Mouse (Mus musculus): ENCODE measurements around the gene Runx3. TPM values are rescaled to one million over a fixed set of nuclear protein-coding genes. Genes with fewer than 3 reads are reported as not detected.

Gene Runx3
- total RNA-seq (2015) = 56.7 and 60.5 TPM in 2 replicates
- 7.1 and 10.8 TPM in 2 replicates for total RNA-seq (2017)

- ATAC-seq (replicated peaks; ENCODE audit: poor library complexity) = peak; percentile 97
These were observed at the start of gene Runx3 for GRCm38 (mm10) chr4:135120342-135121100. Gene Runx3, plus strand, starts transcription at chr4:135120652.

GRCm38 (mm10) chr4:135072671-135073070 lies 47.8 kb upstream of the Runx3 start:
- no peak for ATAC-seq (replicated peaks; ENCODE audit: poor library complexity)

GRCm38 (mm10) chr4:135073523-135073922 lies 46.9 kb upstream of the Runx3 start:
- no peak for ATAC-seq (replicated peaks; ENCODE audit: poor library complexity)

GRCm38 (mm10) chr4:135074646-135075045 lies 45.8 kb upstream of the Runx3 start:
- ATAC-seq (replicated peaks; ENCODE audit: poor library complexity) = no peak

GRCm38 (mm10) chr4:135075360-135075759 lies 45.1 kb upstream of the Runx3 start:
- ATAC-seq (replicated peaks; ENCODE audit: poor library complexity) = peak; percentile 24

- no peak for ATAC-seq (replicated peaks; ENCODE audit: poor library complexity)
These were observed 43.8 kb upstream of the Runx3 start for GRCm38 (mm10) chr4:135076611-135077010.

GRCm38 (mm10) chr4:135077196-135077595 lies 43.3 kb upstream of the Runx3 start:
- ATAC-seq (replicated peaks; ENCODE audit: poor library complexity) = no peak

- ATAC-seq (replicated peaks; ENCODE audit: poor library complexity) = peak; percentile 38
These were observed 40.4 kb upstream of the Runx3 start for GRCm38 (mm10) chr4:135079859-135080640.

- ATAC-seq (replicated peaks; ENCODE audit: poor library complexity) = no peak
These were observed 39.9 kb upstream of the Runx3 start for GRCm38 (mm10) chr4:135080641-135080920.

- ATAC-seq (replicated peaks; ENCODE audit: poor library complexity) = no peak
These were observed 37.4 kb upstream of the Runx3 start for GRCm38 (mm10) chr4:135083089-135083488.

- ATAC-seq (replicated peaks; ENCODE audit: poor library complexity) = peak; percentile 79
These were observed 35.2 kb upstream of the Runx3 start for GRCm38 (mm10) chr4:135085077-135085853.

- ATAC-seq (replicated peaks; ENCODE audit: poor library complexity) = no peak
These were observed 29.8 kb upstream of the Runx3 start for GRCm38 (mm10) chr4:135090613-135091012.

GRCm38 (mm10) chr4:135092871-135093270 lies 27.6 kb upstream of the Runx3 start:
- ATAC-seq (replicated peaks; ENCODE audit: poor library complexity) = no peak

- ATAC-seq (replicated peaks; ENCODE audit: poor library complexity) = no peak
These were observed 24.8 kb upstream of the Runx3 start for GRCm38 (mm10) chr4:135095693-135096092.

- peak; percentile 63 for ATAC-seq (replicated peaks; ENCODE audit: poor library complexity)
These were observed 22.3 kb upstream of the Runx3 start for GRCm38 (mm10) chr4:135097910-135098891.

- ATAC-seq (replicated peaks; ENCODE audit: poor library complexity) = peak; percentile 9; the same call in 1 of the 2 replicates
These were observed 18.3 kb upstream of the Runx3 start for GRCm38 (mm10) chr4:135102019-135102740.

- ATAC-seq (replicated peaks; ENCODE audit: poor library complexity) = no peak
These were observed 17.7 kb upstream of the Runx3 start for GRCm38 (mm10) chr4:135102761-135103160.

- ATAC-seq (replicated peaks; ENCODE audit: poor library complexity) = no peak
These were observed 16.7 kb upstream of the Runx3 start for GRCm38 (mm10) chr4:135103800-135104199.

- no peak for ATAC-seq (replicated peaks; ENCODE audit: poor library complexity)
These were observed 13.5 kb upstream of the Runx3 start for GRCm38 (mm10) chr4:135106968-135107367.

GRCm38 (mm10) chr4:135108666-135109065 lies 11.8 kb upstream of the Runx3 start:
- no peak for ATAC-seq (replicated peaks; ENCODE audit: poor library complexity)

Data from megakaryocyte progenitor cell, adult 5-6 weeks (primary cell).